Mouse (Mus musculus): ENCODE data around the gene Zmynd8.

GRCm38 (mm10) chr2:165860447-165860846 is 38.4 kb downstream of the Zmynd8 start:
- no peak for TF ChIP-seq CTCF (IDR thresholded peaks at IDR 0.05; ENCODE audit: control insufficient read depth, insufficient read depth, low read length)
- TF ChIP-seq POLR2A (IDR thresholded peaks at IDR 0.05; ENCODE audit: borderline replicate concordance, control insufficient read depth, low read depth, low read length) = no peak

Data from bone marrow, adult 2 months (tissue).